Mouse (Mus musculus) stomach, embryonic 14.5 days (tissue): ENCODE data around the gene Mrc1. TPM values are rescaled to one million over a fixed set of nuclear protein-coding genes. Genes with fewer than 3 reads are reported as not detected.

Experiments used
- ATAC-seq: fragments of 200-750 bp; cut with Nextera tagmentation; 2 replicates; pipeline ENCODE4 v1.8.0; 2017; ENCODE audit warnings: low read depth, moderate TSS enrichment; ENCODE audit not compliant: insufficient number of reproducible peaks, insufficient read depth, low FRiP score
- H3K27ac ChIP-seq: fragments of 300-500 bp; sonication (generic); 2 replicates; pipeline ENCODE4 v1.5.1; 2014; ENCODE audit warnings: mild to moderate bottlenecking, low read length, moderate library complexity, mixed read lengths
- H3K27me3 ChIP-seq: fragments of 300-500 bp; sonication (generic); 2 replicates; pipeline ENCODE4 v1.6.1; 2014; ENCODE audit warnings: low read length, control low read depth, mixed read lengths; ENCODE audit not compliant: control insufficient read depth, insufficient read depth
- H3K36me3 ChIP-seq: fragments of 300-500 bp; sonication (generic); 2 replicates; pipeline ENCODE4 v1.6.1; 2014; ENCODE audit warnings: mild to moderate bottlenecking, control low read depth, low read length, moderate library complexity, mixed read lengths; ENCODE audit not compliant: control insufficient read depth, insufficient read depth
- H3K4me1 ChIP-seq: fragments of 300-500 bp; sonication (generic); 2 replicates; pipeline ENCODE4 v1.6.1; 2014; ENCODE audit warnings: low read length, control low read depth, mixed read lengths; ENCODE audit not compliant: control insufficient read depth, insufficient read depth
- H3K4me2 ChIP-seq: fragments of 300-500 bp; sonication (generic); replicated peaks from 2 replicates; pipeline ENCODE4 v1.6.1; 2014; ENCODE audit warnings: low read depth, low read length, control low read depth
- H3K4me3 ChIP-seq: fragments of 300-500 bp; sonication (generic); 2 replicates; pipeline ENCODE4 v1.5.1; 2014; ENCODE audit warnings: low read depth, low read length, control low read depth
- H3K9ac ChIP-seq: fragments of 300-500 bp; sonication (generic); replicated peaks from 2 replicates; pipeline ENCODE4 v1.6.1; 2014; ENCODE audit warnings: low read depth, mild to moderate bottlenecking, control low read depth, low read length, moderate library complexity, mixed read lengths
- H3K9me3 ChIP-seq: fragments of 300-500 bp; sonication (generic); 2 replicates; pipeline ENCODE4 v1.6.1; 2016; ENCODE audit warnings: low read depth, low read length, control low read depth; ENCODE audit not compliant: control insufficient read depth
- WGBS: fragments of 180-500 bp; shearing (Covaris S2); extraction: QIAGEN DNeasy Blood & Tissue Kit; methylation state at CpG from one replicate; pipeline ENCODE4 v1.1.7; 2014; 5-methylcytosine and 5-hydroxymethylcytosine counted together
- polyA plus RNA-seq: library from polyadenylated mRNA; unstranded; fragments of >200 nt; fragmentation: Nextera tagmentation; extraction: Ambion mirVana; gene quantifications from 2 replicates; pipeline ENCODE4 v1.2.1, GENCODE M21; 2014

Gene Mrc1
- polyA plus RNA-seq, 1 experiment from 2014 or later, result 11.0 TPM

GRCm38 (mm10) chr2:14251938-14252337 is 22.7 kb downstream of the Mrc1 start:
- Histone ChIP-seq H3K4me2 (no peak overlapping the region), H3K4me1 (no peaks in the 10 kb centered on the region), H3K9ac (no peak overlapping the region), H3K9me3 (no peaks in the 10 kb centered on the region), H3K4me3 (no peak overlapping the region), H3K36me3 (no peaks in the 10 kb centered on the region), H3K27me3 (no peaks in the 10 kb centered on the region), H3K27ac (no peak overlapping the region)
- no peak for ATAC-seq
- WGBS, result 72% methylated on average over 3 of the region's 3 CpGs

GRCm38 (mm10) chr2:14258345-14258850 is 29.2 kb downstream of the Mrc1 start:
- H3K4me3 ChIP-seq, result no peak overlapping the region
- H3K36me3 ChIP-seq, result no peaks in the 10 kb centered on the region
- H3K9me3 ChIP-seq, result no peaks in the 10 kb centered on the region
- no peaks in the 10 kb centered on the region for H3K27me3 ChIP-seq
- H3K4me2 ChIP-seq, result no peak overlapping the region
- H3K4me1 ChIP-seq, result no peaks in the 10 kb centered on the region
- no peak overlapping the region for H3K27ac ChIP-seq
- ATAC-seq, result peak; percentile 37; the same call in 1 of the 2 replicates
- H3K9ac ChIP-seq, result no peak overlapping the region

- no peaks in the 10 kb centered on the region for H3K36me3 ChIP-seq
- WGBS, result 88% methylated on average over 1 of the region's 1 CpGs
Observed at GRCm38 (mm10) chr2:14262090-14262489, 32.9 kb downstream of the Mrc1 start.

GRCm38 (mm10) chr2:14269160-14269559 is 40.0 kb downstream of the Mrc1 start:
- ATAC-seq, result no peak
- 60% methylated on average over 1 of the region's 1 CpGs for WGBS
- no peak overlapping the region for H3K27ac ChIP-seq
- H3K27me3 ChIP-seq, result no peaks in the 10 kb centered on the region
- H3K4me3 ChIP-seq, result no peak overlapping the region
- H3K4me1 ChIP-seq, result no peaks in the 10 kb centered on the region
- H3K36me3 ChIP-seq, result no peaks in the 10 kb centered on the region
- H3K9ac ChIP-seq, result no peak overlapping the region
- no peak overlapping the region for H3K4me2 ChIP-seq
- no peaks in the 10 kb centered on the region for H3K9me3 ChIP-seq

More at GRCm38 (mm10) chr2:14262090-14262489, 32.9 kb downstream of the Mrc1 start:
- ATAC-seq, result no peak
- Histone ChIP-seq H3K9me3 (no peaks in the 10 kb centered on the region), H3K27me3 (no peaks in the 10 kb centered on the region), H3K9ac (no peak overlapping the region), H3K4me2 (no peak overlapping the region), H3K4me1 (no peaks in the 10 kb centered on the region), H3K4me3 (no peak overlapping the region), H3K27ac (no peak overlapping the region)

- H3K36me3 ChIP-seq, result no peaks in the 10 kb centered on the region
- H3K4me2 ChIP-seq, result no peak overlapping the region
- no peak overlapping the region for H3K9ac ChIP-seq
- H3K27me3 ChIP-seq, result no peaks in the 10 kb centered on the region
- no peak for ATAC-seq
- WGBS, result 85% methylated on average over 1 of the region's 1 CpGs
- H3K4me3 ChIP-seq, result no peak overlapping the region
- no peaks in the 10 kb centered on the region for H3K9me3 ChIP-seq
- H3K4me1 ChIP-seq, result no peaks in the 10 kb centered on the region
- no peak overlapping the region for H3K27ac ChIP-seq
Observed at GRCm38 (mm10) chr2:14272088-14272487, 42.9 kb downstream of the Mrc1 start.

GRCm38 (mm10) chr2:14275796-14276195 is 46.6 kb downstream of the Mrc1 start:
- no peak overlapping the region for H3K9ac ChIP-seq
- no peaks in the 10 kb centered on the region for H3K4me1 ChIP-seq
- WGBS, result 85% methylated on average over 5 of the region's 5 CpGs
- no peaks in the 10 kb centered on the region for H3K27me3 ChIP-seq
- H3K36me3 ChIP-seq, result no peaks in the 10 kb centered on the region
- H3K27ac ChIP-seq, result no peak overlapping the region
- ATAC-seq, result no peak
- H3K9me3 ChIP-seq, result no peaks in the 10 kb centered on the region
- no peak overlapping the region for H3K4me2 ChIP-seq
- no peak overlapping the region for H3K4me3 ChIP-seq

- H3K36me3 ChIP-seq, result no peaks in the 10 kb centered on the region
- no peak overlapping the region for H3K9ac ChIP-seq
- H3K27me3 ChIP-seq, result no peaks in the 10 kb centered on the region
- no peak overlapping the region for H3K4me2 ChIP-seq
- no peak for ATAC-seq
- no peak overlapping the region for H3K4me3 ChIP-seq
- WGBS, result 20% methylated on average over 2 of the region's 2 CpGs
- H3K27ac ChIP-seq, result no peak overlapping the region
- H3K4me1 ChIP-seq, result no peaks in the 10 kb centered on the region
- no peaks in the 10 kb centered on the region for H3K9me3 ChIP-seq
Observed at GRCm38 (mm10) chr2:14279256-14279655, 50.1 kb downstream of the Mrc1 start.

- H3K4me2 ChIP-seq, result no peak overlapping the region
- H3K9ac ChIP-seq, result no peak overlapping the region
- no peaks in the 10 kb centered on the region for H3K27me3 ChIP-seq
- WGBS, result 45% methylated on average over 6 of the region's 6 CpGs
- no peaks in the 10 kb centered on the region for H3K36me3 ChIP-seq
- H3K27ac ChIP-seq, result no peak overlapping the region
- H3K4me1 ChIP-seq, result no peaks in the 10 kb centered on the region
- no peak overlapping the region for H3K4me3 ChIP-seq
- no peak for ATAC-seq
- no peaks in the 10 kb centered on the region for H3K9me3 ChIP-seq
Observed at GRCm38 (mm10) chr2:14279795-14280194, 50.6 kb downstream of the Mrc1 start.

GRCm38 (mm10) chr2:14295334-14295733 is 66.1 kb downstream of the Mrc1 start:
- Histone ChIP-seq H3K9ac (no peak overlapping the region), H3K4me1 (no peaks in the 10 kb centered on the region), H3K27me3 (no peaks in the 10 kb centered on the region), H3K36me3 (no peaks in the 10 kb centered on the region), H3K27ac (no peak overlapping the region), H3K4me2 (no peak overlapping the region), H3K9me3 (no peaks in the 10 kb centered on the region), H3K4me3 (no peak overlapping the region)
- WGBS, result 32% methylated on average over 5 of the region's 5 CpGs
- ATAC-seq, result peak; percentile 56; the same call in 1 of the 2 replicates
